Comparison of ENCODE assay signal across 8 mouse cellular contexts in the genomic region with DNA sequence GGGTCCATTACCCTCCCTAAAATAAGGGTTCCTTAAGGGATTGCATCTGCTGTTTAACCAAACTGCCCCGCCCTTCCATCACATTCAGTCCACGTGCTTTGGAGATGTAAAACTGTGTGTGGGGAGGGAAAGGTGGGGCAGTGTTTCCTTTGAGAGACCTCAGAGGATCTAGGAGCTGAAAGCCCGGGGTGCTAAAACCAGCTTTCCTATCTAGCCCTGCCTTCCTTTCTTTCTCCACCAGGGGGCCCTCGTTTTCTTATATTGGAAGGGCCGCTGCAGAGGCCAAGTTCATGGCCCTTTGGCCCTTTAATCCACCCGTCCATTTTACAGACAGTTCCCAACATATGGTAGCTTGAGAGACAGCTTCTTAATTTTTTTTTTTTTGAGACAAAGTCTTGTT. TPM values are rescaled to one million over a fixed set of nuclear protein-coding genes. Genes with fewer than 3 reads are reported as not detected.
DNase-seq lines count a peak whose midpoint lies in the region; ATAC-seq and TF ChIP-seq lines count a peak whose summit lies in the region.

No protein-coding gene starts in this region.

- 2% methylated on average over 6 of the region's 6 CpGs for WGBS in forebrain, embryonic 14.5 days
- WGBS in forebrain, embryonic 12.5 days: under 1% methylated on average over 6 of the region's 6 CpGs
- WGBS in cerebellum, adult 2 months: 5% methylated on average over 6 of the region's 6 CpGs
- WGBS in midbrain, postnatal 0 days: under 1% methylated on average over 6 of the region's 6 CpGs

- no peak overlapping the region for H3K4me2 ChIP-seq in forebrain, embryonic 14.5 days (ENCODE audit: low read length)
- no peak overlapping the region for H3K4me2 ChIP-seq in forebrain, embryonic 12.5 days
- H3K4me2 ChIP-seq in midbrain, postnatal 0 days (ENCODE audit: low read depth, low read length, poor library complexity, severe bottlenecking): no peak overlapping the region

- TF ChIP-seq CTCF in G1E (IDR thresholded peaks at IDR 0.05; ENCODE audit: low read depth, low read length): peak; percentile 63
- TF ChIP-seq CTCF in cerebellum, adult 2 months (IDR thresholded peaks at IDR 0.05; ENCODE audit: borderline replicate concordance, insufficient read depth, low read depth, low read length): peak; percentile 59
- peak; percentile 79 for TF ChIP-seq CTCF in midbrain, postnatal 0 days (IDR thresholded peaks at IDR 0.05)

- H3K4me1 ChIP-seq in forebrain, embryonic 14.5 days (ENCODE audit: control insufficient read depth, insufficient read depth, low read length): peaks cover 9% of the 10 kb centered on the region
- H3K4me1 ChIP-seq in forebrain, embryonic 12.5 days: peaks cover 41% of the 10 kb centered on the region
- H3K4me1 ChIP-seq in G1E (ENCODE audit: insufficient read depth, low read depth, low read length): peaks cover 48% of the 10 kb centered on the region
- H3K4me1 ChIP-seq in cerebellum, adult 2 months (ENCODE audit: control insufficient read depth, insufficient read depth, low read length): peaks cover 36% of the 10 kb centered on the region
- peaks cover 14% of the 10 kb centered on the region for H3K4me1 ChIP-seq in midbrain, postnatal 0 days (ENCODE audit: insufficient read depth, low read length)

- H3K4me3 ChIP-seq in forebrain, embryonic 14.5 days (ENCODE audit: low read depth, low read length): no peak overlapping the region
- no peak overlapping the region for H3K4me3 ChIP-seq in forebrain, embryonic 12.5 days (replicated peaks)
- H3K4me3 ChIP-seq in G1E (ENCODE audit: low read depth, low read length): no peak overlapping the region
- no peak overlapping the region for H3K4me3 ChIP-seq in cerebellum, adult 2 months (replicated peaks; ENCODE audit: insufficient read depth, low read depth, low read length)
- no peak overlapping the region for H3K4me3 ChIP-seq in midbrain, postnatal 0 days (ENCODE audit: low read depth, low read length)

- no peak for ATAC-seq in forebrain, embryonic 14.5 days
- ATAC-seq in forebrain, embryonic 12.5 days (ENCODE audit: low FRiP score): no peak
- no peak for ATAC-seq in G1E (ENCODE audit: extremely low read depth, insufficient number of reproducible peaks, low FRiP score, poor library complexity, severe bottlenecking)
- ATAC-seq in midbrain, postnatal 0 days (ENCODE audit: low FRiP score): no peak

- TF ChIP-seq POLR2A in cerebellum, adult 2 months (IDR thresholded peaks at IDR 0.05; ENCODE audit: borderline replicate concordance, insufficient read depth, low read length): no peak

- no peak overlapping the region for H3K27ac ChIP-seq in forebrain, embryonic 14.5 days (ENCODE audit: low read depth, low read length)
- H3K27ac ChIP-seq in forebrain, embryonic 12.5 days: no peak overlapping the region
- no peak overlapping the region for H3K27ac ChIP-seq in cerebellum, adult 2 months (ENCODE audit: insufficient read depth, low read length)
- H3K27ac ChIP-seq in midbrain, postnatal 0 days (ENCODE audit: low read depth, low read length): no peak overlapping the region

- DNase-seq in forebrain, embryonic 14.5 days (ENCODE audit: low spot score): peak; percentile 79
- DNase-seq in G1E (ENCODE audit: low spot score): peak; percentile 51
- DNase-seq in cerebellum, adult 2 months: peak; percentile 73 to 83
- DNase-seq in heart, adult 8-10 months (ENCODE audit: low spot score): peak; percentile 90
- DNase-seq in layer of hippocampus, postnatal 36 days: peak; percentile 45 to 64
- DNase-seq in midbrain, postnatal 0 days (ENCODE audit: low spot score): peak; percentile 80
- DNase-seq in spleen, postnatal 4 days (ENCODE audit: low spot score in 2 of 2): peak; percentile 84 to 92

- H3K9ac ChIP-seq in forebrain, embryonic 14.5 days (ENCODE audit: low read length): no peak overlapping the region
- H3K9ac ChIP-seq in forebrain, embryonic 12.5 days: no peak overlapping the region
- no peak overlapping the region for H3K9ac ChIP-seq in midbrain, postnatal 0 days (replicated peaks; ENCODE audit: low read length, poor library complexity, severe bottlenecking)

- H3K27me3 ChIP-seq in forebrain, embryonic 14.5 days (replicated peaks; ENCODE audit: control insufficient read depth, insufficient read depth, low read length): no peaks in the 10 kb centered on the region; the same call in 1 of the 2 replicates
- peaks cover 39% of the 10 kb centered on the region for H3K27me3 ChIP-seq in forebrain, embryonic 12.5 days
- peaks cover 49% of the 10 kb centered on the region for H3K27me3 ChIP-seq in G1E (ENCODE audit: insufficient read depth, low read length)
- H3K27me3 ChIP-seq in cerebellum, adult 2 months (ENCODE audit: control insufficient read depth, insufficient read depth, low read length): no peaks in the 10 kb centered on the region
- no peaks in the 10 kb centered on the region for H3K27me3 ChIP-seq in midbrain, postnatal 0 days (ENCODE audit: insufficient read depth, low read length)

- H3K36me3 ChIP-seq in forebrain, embryonic 14.5 days (ENCODE audit: control insufficient read depth, insufficient read depth, low read length): no peaks in the 10 kb centered on the region
- no peaks in the 10 kb centered on the region for H3K36me3 ChIP-seq in forebrain, embryonic 12.5 days (replicated peaks)
- no peaks in the 10 kb centered on the region for H3K36me3 ChIP-seq in G1E (replicated peaks)
- H3K36me3 ChIP-seq in midbrain, postnatal 0 days (ENCODE audit: insufficient read depth, low read length): 0 out of 2 replicates have a peak, but pooled peaks cover 4% of the 10 kb centered on the region

- H3K9me3 ChIP-seq in forebrain, embryonic 14.5 days (replicated peaks; ENCODE audit: control insufficient read depth, low read length): no peaks in the 10 kb centered on the region
- no peaks in the 10 kb centered on the region for H3K9me3 ChIP-seq in forebrain, embryonic 12.5 days
- no peaks in the 10 kb centered on the region for H3K9me3 ChIP-seq in G1E (replicated peaks)
- H3K9me3 ChIP-seq in midbrain, postnatal 0 days (ENCODE audit: low read length): no peaks in the 10 kb centered on the region

RNA-seq across cellular contexts. Expression of gene Arhgap23, which starts 7.2 kb away (rescaled TPM):
- polyA plus RNA-seq in forebrain, embryonic 14.5 days (2014; fragmentation: Nextera tagmentation; extraction: Ambion mirVana): 5.4 and 6.3 TPM in 2 replicates
- 4.2 and 5.1 TPM in 2 replicates for polyA plus RNA-seq in forebrain, embryonic 12.5 days (2016; fragmentation: Nextera tagmentation; extraction: Ambion mirVana)
- total RNA-seq in G1E (2014; fragmentation: Nextera tagmentation) (8.5 and 17.9 TPM in 2 replicates), G1E (2017) (2.4 and 4.4 TPM in 2 replicates)
- 18.6 and 21.9 TPM in 2 replicates for polyA plus RNA-seq in G1E (2012)
- 68.9 and 77.2 TPM in 2 replicates for polyA plus RNA-seq in cerebellum, adult 2 months (2012; rRNA removed)
- 10 to 100 TPM; 13.3 to 14.9 (median 14.0) TPM for total RNA-seq in heart, adult 8-10 months (2022)
- total RNA-seq in layer of hippocampus, postnatal 36 days (2021): 10 to 100 TPM; 73.4 to 75.4 TPM
- total RNA-seq in midbrain, postnatal 0 days (2014; rRNA removed): 80.2 and 80.9 TPM in 2 replicates
- polyA plus RNA-seq in midbrain, postnatal 0 days (2015; fragmentation: Nextera tagmentation; extraction: Ambion mirVana): 9.2 and 9.6 TPM in 2 replicates

RNA-seq across cellular contexts. Expression of gene Socs7, which starts 45.8 kb away (rescaled TPM):
- 5.7 and 5.9 TPM in 2 replicates for polyA plus RNA-seq in forebrain, embryonic 14.5 days (2014; fragmentation: Nextera tagmentation; extraction: Ambion mirVana)
- 7.9 and 8.0 TPM in 2 replicates for polyA plus RNA-seq in forebrain, embryonic 12.5 days (2016; fragmentation: Nextera tagmentation; extraction: Ambion mirVana)
- total RNA-seq in G1E (2014; fragmentation: Nextera tagmentation) (14.9 and 49.0 TPM in 2 replicates), G1E (2017) (11.3 and 15.4 TPM in 2 replicates)
- 5.2 and 6.0 TPM in 2 replicates for polyA plus RNA-seq in G1E (2012)
- polyA plus RNA-seq in cerebellum, adult 2 months (2012; rRNA removed): 54.3 and 61.2 TPM in 2 replicates
- total RNA-seq in heart, adult 8-10 months (2022): 10 to 100 TPM; 19.2 to 23.4 (median 20.0) TPM
- total RNA-seq in layer of hippocampus, postnatal 36 days (2021): 10 to 100 TPM; 83.8 to 83.9 TPM
- 54.9 and 60.4 TPM in 2 replicates for total RNA-seq in midbrain, postnatal 0 days (2014; rRNA removed)
- polyA plus RNA-seq in midbrain, postnatal 0 days (2015; fragmentation: Nextera tagmentation; extraction: Ambion mirVana): 6.9 and 7.4 TPM in 2 replicates

RNA-seq across cellular contexts. Expression of gene Gpr179, which starts 56.3 kb away (rescaled TPM):
- polyA plus RNA-seq in forebrain, embryonic 14.5 days (2014; fragmentation: Nextera tagmentation; extraction: Ambion mirVana): 0.20 and 0.34 TPM in 2 replicates
- 0.11 and 0.22 TPM in 2 replicates for polyA plus RNA-seq in forebrain, embryonic 12.5 days (2016; fragmentation: Nextera tagmentation; extraction: Ambion mirVana)
- total RNA-seq in G1E (2014; fragmentation: Nextera tagmentation): not detected in 2 replicates
- 0.06 and 0.11 TPM in 2 replicates for total RNA-seq in G1E (2017)
- 0.01 and 0.02 TPM in 2 replicates for polyA plus RNA-seq in G1E (2012)
- polyA plus RNA-seq in cerebellum, adult 2 months (2012; rRNA removed): 0.62 and 0.87 TPM in 2 replicates
- under 1 TPM in 3 of 4 experiments, not detected in 1; 0.06 to 0.12 (median 0.06) TPM for total RNA-seq in heart, adult 8-10 months (2022)
- under 1 TPM; 0.23 to 0.30 TPM for total RNA-seq in layer of hippocampus, postnatal 36 days (2021)
- total RNA-seq in midbrain, postnatal 0 days (2014; rRNA removed): 0.57 and 0.71 TPM in 2 replicates
- 0.66 and 0.78 TPM in 2 replicates for polyA plus RNA-seq in midbrain, postnatal 0 days (2015; fragmentation: Nextera tagmentation; extraction: Ambion mirVana)
